Mouse (Mus musculus) frontal cortex, postnatal 36 days (tissue): ENCODE results near the gene Ap2a1.

Experiments used
- DNase-seq, 2 experiments: peaks; one replicate each; pipeline ENCODE4 v3.0.0; 2022; ENCODE audit warnings: low spot score in 2 of 2

Gene Ap2a1

DNA sequence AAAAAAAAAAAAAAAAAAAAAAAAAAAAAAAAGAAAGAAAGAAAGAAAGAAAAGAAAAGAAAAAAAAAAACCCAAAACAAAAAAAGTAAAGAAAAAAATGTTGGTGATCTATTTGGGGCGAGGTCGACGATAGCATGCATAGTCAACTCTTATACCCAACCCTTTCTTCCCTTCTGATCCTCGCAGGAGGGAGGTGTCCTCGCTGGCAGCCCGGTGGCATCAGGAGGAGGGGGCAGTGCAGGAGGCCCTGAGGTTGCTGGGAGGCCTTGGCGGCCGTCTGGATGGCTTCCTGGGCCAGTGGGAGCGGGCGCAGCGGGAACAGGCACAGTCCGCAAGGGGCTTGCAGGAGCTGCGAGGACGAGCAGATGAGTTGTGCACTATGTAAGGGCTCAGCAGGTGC, 24.3 kb upstream of the Ap2a1 start:
- no peak for DNase-seq

DNA sequence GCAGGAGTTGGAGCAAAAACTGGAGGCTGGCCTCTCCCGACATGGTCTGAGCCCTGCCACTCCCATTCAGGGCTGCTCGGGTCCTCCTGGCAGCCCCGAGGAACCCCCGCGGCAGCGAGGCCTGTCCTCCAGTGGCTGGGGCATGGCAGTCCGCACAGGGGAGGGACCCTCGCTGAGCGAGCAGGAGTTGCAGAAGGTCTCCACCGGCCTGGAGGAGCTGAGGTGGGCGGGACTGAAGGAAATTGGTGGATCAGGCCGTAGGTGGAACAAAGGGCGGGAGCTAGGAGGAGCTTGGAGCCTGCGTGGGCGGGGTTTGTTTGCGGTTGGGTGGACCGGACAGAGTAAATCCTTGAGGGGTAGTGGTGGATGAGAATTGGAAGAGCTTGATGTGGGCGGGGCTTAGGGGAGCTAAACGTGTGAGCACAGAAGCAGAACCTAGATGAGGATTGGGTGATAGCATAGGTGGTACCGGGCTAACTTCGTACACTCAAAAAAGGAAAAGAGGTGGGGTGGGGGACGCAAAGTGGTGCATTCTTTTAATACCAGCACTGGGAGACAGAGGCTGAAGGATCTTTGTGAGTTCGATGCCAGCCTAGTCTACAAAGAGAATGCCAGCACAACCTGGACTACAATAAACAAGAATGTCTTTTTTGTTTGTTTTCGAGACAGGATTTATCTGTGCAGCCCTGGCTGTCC, 23.5 kb upstream of the Ap2a1 start:
- peak; percentile 78 to 83 for DNase-seq

DNA sequence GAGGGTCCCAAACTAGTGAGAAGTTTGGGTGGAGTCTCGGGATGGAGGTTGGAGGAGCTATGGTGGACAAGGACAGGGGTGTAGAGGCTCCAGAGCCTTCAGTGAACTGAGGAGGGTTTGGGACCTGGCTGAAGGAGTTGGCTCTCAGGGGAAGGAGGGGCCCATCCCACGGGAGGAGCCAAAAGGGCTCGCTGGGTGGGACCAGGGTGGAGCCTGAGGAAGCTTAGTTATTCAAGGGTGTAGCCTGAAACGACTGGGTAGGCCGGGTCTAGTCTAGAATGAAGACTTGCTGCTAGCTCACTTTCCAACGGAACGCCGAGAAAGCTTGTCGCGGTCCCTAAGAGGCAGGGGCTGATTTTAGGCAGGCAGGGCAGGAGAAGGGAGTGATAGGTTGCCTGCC, 22.7 kb upstream of the Ap2a1 start:
- DNase-seq: no peak

DNA sequence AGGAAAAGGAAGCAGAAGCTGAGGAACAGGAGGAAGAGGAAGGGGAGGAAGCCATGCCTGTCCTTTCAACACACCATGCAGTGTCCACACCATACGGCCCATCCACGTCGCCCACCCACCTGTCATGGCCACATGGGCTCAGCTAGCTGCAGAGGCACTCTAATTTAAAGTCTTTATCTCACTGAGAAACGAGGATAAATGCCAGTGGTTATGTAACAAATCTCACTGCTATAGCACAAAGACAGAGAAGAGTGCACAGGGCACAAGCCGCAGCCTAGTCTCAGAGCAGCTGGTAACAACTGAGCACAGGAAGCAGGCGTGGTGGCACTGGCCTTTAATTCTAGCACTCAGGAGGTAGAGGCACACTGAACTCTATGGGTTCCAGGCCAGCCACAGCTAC, 20.6 kb upstream of the Ap2a1 start:
- DNase-seq: no peak

DNA sequence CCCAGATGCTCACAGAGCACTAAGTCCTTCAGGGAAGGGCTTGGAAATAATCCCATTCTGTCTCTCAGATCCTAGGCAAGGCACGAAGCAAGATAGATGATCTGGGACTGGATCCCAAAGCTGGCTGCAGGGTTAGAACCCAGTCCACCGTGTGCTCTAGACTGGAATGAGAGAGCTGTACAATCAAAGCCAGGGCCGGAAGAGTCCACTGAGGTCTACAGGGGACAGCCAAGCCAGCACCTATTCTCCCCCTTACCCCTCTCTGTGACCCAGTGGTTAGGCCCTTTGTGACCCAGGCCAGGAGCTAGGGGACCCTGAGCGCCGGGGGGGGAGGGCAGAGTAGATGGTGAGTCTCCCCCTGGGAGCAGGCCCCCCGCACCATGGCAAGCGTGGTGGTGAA, 13.6 kb upstream of the Ap2a1 start, which contains the start of gene Tsks:
Tsks (plus strand) TSS at position 301 of the 400 bp plus-strand sequence.
- no peak for DNase-seq

DNA sequence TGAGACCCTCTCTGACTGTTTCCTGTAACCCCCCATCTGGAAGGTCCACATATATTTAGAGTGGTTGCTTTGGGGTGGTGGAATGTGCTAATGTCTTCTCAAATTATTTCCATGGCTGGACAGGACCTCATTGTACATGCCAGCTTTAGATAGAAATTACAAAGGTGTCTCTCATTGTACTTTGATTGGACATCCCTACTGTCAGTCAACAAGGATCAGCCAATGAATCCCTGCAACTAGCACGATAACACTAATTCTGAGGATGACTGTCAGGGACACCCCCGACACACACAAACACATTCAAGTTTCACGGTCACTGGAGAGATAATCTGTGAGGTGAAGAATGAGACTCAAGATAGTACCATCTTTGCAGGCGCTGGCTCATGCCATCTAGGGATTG, 9.4 kb upstream of the Ap2a1 start:
- no peak for DNase-seq

DNA sequence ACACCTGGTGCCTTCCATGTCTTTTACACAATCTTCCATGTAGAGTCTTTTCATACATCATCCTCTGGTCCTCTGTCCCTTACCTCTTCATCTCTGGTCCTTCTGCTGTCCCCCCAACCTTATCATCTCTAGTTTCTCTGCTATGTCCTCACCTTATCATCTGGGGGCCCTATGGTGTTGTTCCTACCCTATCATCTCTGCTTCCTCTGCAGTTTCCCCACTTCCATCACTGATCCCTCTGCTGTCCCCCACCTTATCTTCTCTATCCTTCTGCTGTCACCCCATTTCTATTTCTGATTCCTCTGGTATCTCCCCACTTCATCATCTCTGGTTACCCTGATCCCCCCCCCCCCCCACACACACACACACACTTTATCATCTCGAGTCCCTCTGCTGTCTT, 726 bp downstream of the Ap2a1 start:
- no peak for DNase-seq

DNA sequence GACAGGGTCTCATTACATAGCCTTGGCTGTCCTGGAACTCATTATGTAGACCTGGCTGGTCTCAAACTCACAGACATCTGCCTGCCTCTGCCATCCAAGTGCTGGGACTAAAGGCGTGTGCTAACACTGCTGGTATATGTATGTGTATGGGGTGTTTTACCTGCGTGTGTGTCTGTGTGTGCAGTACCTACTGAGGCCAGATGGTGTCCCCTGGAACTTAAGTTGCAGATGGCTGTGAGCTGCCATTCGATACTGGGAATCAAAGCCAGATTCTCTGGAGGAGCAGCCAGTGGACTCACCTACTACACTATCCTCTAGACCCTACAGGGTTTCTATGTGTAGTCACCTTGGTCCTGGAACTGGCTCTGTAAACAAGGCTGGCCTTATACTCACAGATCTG, 3.8 kb downstream of the Ap2a1 start:
- DNase-seq: no peak

DNA sequence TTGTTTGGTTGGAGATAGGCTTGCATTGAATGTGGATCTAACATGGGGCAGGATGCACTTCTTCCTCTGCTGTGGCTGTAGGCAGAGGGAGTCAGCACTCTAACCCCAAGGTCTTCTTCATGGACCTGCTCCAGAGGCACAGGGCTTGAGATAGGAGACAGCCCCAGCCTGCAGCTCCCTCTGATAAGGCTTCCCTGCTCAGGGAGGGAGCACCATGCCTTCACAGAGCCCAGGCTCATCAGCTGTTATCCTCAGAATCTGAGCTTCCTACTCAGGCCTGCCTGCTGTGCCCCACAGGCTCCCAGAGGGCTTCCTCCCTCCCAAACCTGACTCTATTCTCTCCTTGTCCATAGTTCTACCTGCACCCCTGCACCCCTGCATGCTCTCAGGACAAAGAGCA, 6.8 kb downstream of the Ap2a1 start:
- no peak for DNase-seq

DNA sequence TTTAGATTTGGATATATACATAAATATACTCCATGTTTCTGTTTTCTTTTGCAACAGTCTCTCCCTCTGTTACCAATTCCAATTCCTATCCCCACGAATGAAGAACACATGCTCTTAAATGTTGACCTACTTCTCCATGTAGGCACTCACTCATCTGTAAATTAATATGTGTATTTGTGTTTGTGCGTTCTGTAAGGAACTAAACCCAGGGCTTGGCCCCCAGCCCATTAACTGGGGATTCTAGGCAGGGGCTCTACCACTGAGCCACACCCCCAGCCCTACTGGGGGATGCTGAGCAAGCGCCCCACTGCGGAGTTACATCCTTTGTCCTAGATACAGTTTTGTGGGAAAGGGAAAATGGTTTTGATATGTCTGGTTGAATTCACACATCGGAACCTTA, 10.2 kb downstream of the Ap2a1 start:
- no peak for DNase-seq

DNA sequence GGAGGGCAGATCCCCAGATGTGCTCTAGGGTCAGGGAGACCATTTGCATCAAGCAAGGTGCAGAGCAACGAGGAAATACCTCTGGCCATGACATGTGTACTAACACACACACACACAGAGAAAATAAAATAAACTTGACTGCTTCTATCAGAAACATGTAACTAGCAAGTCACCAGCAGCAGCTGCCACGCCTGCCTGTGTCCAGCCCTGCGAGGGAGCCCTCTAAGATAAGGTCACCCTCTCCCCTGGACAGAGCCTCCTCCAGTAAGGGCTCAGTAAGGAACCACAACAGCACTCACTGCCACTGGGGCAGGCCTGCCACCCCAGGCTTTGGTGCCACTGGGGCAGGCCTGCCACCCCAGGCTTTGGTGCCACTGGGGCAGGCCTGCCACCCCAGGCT, 11.1 kb downstream of the Ap2a1 start:
- no peak for DNase-seq

DNA sequence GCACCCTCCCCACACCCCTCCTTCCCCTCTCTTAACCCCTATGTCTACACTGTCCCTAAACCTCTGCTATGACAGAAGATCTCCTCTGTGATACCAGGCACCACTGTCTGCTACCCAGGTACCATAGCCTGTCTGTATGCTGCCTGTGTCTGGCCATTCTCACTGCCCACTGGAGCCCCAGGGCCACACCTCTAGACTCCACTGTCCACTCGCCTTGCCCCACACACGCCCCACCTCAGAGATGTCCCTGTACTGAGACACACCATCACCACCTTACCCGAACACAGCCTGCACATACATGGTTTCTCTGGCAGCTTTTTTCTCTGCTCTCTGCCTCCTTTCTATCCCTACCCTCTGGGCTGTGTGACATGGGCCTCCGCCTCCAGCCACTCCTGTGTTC, 12.4 kb downstream of the Ap2a1 start:
- no peak for DNase-seq

DNA sequence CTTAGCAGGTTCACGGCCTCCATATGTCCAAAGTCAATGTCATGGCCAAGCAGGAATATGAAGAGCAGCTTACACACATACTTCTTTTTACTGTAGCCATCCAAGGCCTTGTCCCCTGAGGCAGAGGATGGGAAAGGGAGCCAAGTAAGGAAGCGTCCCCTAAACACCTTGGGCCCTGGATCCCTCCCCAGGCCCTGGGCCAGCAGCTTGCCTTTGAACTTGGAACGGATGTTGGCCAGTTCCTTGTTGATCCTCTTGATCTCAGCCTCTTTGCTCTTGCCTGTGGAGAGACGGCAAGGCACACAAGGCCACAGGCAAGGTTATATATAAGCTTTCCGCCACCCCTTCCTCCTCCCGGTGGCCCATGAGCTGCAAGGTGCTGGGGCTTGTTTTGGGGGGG, 13.1 kb downstream of the Ap2a1 start:
- no peak for DNase-seq

DNA sequence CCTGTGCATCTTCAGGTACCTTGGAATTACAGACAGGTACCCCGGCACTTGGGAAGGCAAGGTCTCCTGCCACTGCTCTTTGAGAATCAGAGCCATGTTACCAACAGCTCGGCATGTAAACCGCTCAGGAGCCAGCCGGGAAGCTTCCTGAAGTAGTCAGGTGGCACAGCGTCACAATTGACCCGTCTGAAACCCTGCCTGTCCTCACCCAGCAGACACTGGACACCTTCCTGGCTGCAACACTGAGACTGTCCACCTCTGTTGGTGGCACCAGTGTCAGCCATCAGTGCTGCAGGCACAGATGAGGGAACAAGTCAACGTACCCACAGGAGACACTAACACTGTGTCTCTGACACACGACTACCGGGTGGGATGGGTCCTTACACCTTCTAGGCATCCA, 14.0 kb downstream of the Ap2a1 start:
- DNase-seq: no peak

DNA sequence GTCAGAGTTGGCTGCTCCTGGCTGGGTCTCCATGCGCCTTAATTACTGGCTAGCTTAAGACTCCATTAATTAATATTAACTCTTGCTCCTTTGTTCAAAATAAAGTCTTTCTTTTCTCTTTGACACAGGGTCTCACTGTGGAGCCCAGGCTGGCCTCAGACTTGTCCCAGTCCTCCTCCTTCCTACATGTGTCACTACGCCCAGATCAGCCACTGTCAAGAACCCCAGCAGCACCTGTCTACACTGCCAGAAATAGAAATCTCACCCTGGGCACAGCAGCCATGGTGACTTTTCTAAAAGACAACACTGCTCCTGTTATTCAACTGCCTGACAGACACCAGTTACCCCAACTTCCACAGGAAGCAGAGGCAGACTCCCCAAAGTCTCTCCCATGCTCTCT, 14.9 kb downstream of the Ap2a1 start:
- no peak for DNase-seq

DNA sequence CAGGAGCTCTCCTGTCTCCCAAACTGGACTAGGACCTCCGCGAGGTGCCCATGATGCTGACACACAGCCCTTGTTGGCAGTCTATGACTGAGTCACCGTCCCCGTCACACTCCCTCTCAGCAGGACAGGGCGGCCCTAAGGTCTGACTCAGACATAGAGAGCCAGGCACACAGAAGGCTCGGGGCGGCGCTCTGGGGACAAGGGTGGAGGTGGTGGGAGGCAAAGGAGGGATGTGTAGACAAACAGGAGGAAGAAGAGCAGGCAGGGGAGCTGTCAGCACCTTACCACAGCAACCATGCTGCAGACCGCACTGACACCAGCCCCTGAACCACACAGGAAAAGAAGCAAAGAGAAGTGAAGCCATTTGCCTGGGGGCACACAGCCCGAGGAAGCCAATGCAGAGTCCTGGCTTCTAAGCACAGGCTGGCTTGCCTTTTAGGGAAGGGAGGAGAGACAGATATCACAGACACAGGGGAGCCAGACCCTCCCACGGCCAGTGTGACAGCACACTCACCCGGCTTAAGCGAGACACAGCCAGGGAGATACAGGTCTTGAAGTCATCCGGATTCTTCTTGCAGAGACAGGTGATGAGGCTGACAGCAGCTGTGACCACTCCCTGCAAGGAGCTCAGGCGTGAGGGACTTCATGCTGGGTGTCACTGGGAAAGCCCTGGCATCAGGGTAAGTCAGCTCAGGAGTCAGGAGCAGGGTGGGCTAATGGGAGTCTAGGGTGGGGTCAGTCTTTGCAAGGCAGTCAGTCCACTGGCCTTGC, 20.4 kb downstream of the Ap2a1 start:
- no peak for DNase-seq

DNA sequence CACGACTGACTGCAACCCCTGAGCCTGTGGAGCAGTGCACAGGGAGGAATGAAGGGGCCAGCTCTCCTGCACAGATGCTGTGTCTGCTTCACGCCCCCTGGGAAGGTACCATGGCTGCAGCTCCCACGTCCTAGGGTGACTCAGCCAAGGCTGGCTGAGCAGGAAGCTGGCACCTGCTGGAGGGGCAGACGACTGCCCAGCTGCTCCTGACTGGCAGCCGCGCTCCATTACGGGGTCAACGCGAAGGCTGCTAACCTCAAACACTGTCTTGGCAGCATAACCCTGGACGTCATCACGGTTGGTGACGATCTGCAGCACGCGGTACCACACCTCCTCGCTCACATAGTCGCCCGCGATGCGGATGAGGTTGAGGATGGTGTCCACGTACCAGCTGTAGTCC, 23.9 kb downstream of the Ap2a1 start:
- no peak for DNase-seq

DNA sequence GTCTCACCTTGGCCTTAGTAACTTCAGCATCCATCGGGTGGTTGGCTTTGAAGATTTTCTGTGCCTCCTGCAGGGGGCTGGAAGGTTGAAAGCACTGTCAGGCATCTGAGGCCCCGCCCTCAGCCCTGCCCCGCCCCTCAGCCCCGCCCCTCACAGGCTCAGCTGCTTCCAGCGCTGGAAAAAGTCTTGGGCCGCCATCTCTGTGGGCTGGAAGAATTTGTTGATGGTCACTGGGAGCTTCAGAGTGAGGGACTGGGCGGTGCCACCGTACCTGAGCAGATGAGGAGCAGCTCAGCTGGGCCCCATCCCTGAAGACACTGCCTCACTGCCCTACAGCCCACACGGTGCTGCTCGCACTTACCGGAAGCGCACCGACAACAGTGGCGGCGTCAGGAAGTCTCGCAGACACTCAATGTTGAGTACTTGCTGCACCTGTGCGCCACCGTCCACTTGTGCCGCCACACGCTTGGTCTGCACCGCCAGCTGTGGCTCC, 28.0 kb downstream of the Ap2a1 start:
- DNase-seq: no peak

DNA sequence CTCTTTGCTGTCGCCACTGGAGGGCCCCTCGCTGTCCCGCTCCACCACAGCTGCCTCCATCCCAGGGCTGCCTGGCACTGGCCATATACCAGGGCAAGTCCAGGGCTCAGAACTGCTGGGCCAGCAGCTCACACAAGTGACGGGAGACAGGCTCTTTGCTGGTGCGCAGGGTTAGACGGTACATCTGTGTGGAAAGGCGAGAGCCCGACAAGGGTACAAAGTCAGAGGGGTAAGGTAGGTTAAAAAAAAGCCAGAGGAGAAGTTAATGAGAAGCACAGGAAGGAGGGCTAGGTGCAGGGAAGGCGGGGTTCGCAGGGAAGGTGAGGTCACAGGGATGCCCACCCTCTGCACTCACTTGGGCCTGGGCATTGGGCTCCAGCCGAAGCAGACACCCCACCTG, 28.7 kb downstream of the Ap2a1 start:
- DNase-seq: no peak

DNA sequence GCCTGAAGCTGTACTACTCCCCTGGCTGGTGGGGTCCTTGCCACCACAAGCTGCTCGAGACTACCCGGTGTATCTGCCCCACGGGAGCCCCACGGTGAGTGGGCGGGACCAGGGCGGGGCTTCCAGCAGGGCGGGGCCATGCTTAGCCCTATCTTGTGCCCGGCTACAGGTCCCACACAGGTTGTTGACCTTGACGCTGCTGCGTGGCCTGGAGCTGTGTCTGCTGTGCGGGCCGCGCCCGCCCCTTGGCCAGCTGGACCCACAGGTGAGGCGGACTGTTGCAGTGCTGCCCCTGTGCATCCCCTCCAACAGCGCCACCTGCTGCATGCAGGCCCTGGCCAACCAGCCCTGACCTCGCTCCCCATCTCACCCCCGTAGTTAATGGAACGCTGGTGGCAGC, 30.7 kb downstream of the Ap2a1 start:
- no peak for DNase-seq

DNA sequence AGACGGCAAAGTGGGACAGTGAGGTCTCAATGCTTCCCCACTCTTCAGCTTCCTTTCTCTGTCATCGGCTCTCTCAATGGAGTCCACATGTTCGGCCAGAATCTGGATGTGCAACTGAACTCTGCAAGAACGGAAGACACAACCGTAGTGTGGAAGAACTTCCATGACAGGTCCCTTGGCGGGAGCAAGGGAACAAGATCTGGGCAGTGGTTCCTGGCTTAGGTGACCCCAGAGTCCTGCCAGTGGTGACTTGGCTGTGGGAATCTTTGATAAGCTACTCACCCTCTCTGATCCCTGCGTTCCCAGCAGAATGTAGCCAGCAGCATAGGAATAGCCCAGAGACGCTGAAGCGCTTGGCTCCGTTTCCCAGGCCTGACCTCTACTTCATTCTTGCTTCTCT, 32.8 kb downstream of the Ap2a1 start:
- DNase-seq: no peak

DNA sequence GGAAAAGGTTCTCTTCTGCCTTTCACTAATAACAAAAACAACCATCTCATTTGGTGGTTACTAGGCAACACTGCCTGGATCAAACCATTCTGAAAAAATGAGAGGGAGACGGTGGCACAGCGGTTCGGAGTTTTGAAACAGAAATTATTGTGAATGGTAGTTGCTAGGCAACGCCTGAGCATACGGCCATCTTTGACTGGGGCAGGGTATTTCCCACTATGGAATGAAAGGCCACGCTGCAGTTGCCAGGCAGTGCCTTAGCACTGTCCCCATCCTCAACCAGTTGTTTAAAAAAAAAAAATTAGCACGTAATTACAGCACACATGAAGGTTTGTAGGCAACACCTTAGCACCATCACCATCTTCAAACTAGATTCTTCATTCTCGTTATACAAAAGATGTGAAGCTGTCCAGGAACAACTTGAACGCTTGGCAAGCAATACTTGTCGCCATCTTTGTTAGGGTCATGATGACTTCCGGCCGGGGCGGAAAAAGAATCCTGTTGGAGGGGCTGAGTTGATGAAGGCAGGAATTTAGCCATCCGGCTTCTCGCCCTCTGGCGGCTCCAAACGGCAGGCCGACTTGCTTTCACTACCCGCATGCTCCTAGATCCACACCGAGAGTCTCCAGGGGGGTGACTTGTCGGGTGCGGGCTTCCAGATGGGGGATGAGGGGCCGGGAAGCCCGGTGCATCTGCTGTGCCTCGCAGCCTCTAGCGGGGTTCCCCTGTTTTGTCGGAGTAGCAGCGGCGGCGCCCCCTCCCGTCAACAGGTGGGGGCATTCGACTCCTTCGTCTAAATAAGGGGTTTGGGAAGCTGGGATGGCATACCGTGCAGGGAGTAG, 33.5 kb downstream of the Ap2a1 start, which contains the start of gene Fuz:
Fuz (plus strand) TSS at position 487 of the 842 bp plus-strand sequence.
- peak; percentile 89 to 94 for DNase-seq
